In the genomic region with DNA sequence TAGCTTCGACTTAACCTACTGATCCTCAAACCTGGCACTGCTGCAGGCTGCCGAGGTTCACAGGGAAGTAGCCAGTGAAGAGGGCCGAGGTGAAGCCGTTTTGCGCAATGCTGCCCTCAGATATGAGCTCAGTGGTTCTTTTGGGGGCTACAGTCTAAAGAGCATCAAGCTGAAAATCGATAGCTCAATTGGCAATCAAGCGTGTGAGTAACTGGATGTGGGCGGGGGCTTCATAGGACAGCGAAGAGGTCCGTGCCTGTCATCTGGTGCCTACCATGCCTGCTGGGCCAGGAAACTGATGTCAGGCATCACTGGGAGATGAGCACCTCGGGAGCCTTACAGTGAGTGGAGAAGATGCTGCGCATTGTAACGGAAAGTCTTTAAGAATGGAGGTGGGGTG, we compare ENCODE assay signal across 22 mouse cellular contexts.
DNase-seq lines count a peak whose midpoint lies in the region; ATAC-seq and TF ChIP-seq lines count a peak whose summit lies in the region.
"Had no signal": no experiment of that assay in that cellular context is flagged by ENCODE, and none has a peak within 500 bp of the region (broad histone marks: within the 10 kb centered on the region; RNA-seq: fewer than 3 reads in every experiment).

No protein-coding gene starts in this region.

- no peak overlapping the region for H3K4me2 ChIP-seq in heart, embryonic 11.5 days
- H3K4me2 ChIP-seq in midbrain, embryonic 13.5 days (replicated peaks), result no peak overlapping the region
- H3K4me2 ChIP-seq in midbrain, postnatal 0 days (ENCODE audit: low read depth, low read length, poor library complexity, severe bottlenecking), result no peak overlapping the region
- H3K4me2 ChIP-seq in hindbrain, embryonic 14.5 days (replicated peaks), result no peak overlapping the region
- no peak overlapping the region for H3K4me2 ChIP-seq in kidney, embryonic 14.5 days (replicated peaks; ENCODE audit: low read depth, low read length)
- H3K4me2 ChIP-seq: embryonic facial prominence, embryonic 13.5 days; liver, embryonic 13.5 days; stomach, embryonic 15.5 days had no signal

- peak; percentile 17 for DNase-seq in heart, embryonic 10.5 days (ENCODE audit: low spot score)
- no peak for DNase-seq in midbrain, postnatal 0 days (ENCODE audit: low spot score)
- no peak for DNase-seq in embryonic facial prominence, embryonic 10.5 days (ENCODE audit: low spot score)
- no peak for DNase-seq in hindbrain, embryonic 14.5 days (ENCODE audit: low spot score)
- DNase-seq: adrenal gland, adult 2 months; B cell, adult 2 months; cerebellum, adult 11-12 months; kidney, adult 11 months; liver, embryonic 13.5 days; lung, adult 2 months; lung, postnatal 14 days; thymus, adult 18-20 months had no signal

- TF ChIP-seq CTCF in midbrain, postnatal 0 days (IDR thresholded peaks at IDR 0.05), result no peak

- H3K9me3 ChIP-seq in heart, embryonic 10.5 days, result no peaks in the 10 kb centered on the region
- no peaks in the 10 kb centered on the region; the same call in 1 of the 2 replicates for H3K9me3 ChIP-seq in heart, embryonic 11.5 days (replicated peaks; ENCODE audit: control insufficient read depth, low read length)
- H3K9me3 ChIP-seq in midbrain, embryonic 13.5 days, result peaks cover 7% of the 10 kb centered on the region; the same call in 1 of the 2 replicates
- no peaks in the 10 kb centered on the region for H3K9me3 ChIP-seq in midbrain, postnatal 0 days (ENCODE audit: low read length)
- peaks cover 11% of the 10 kb centered on the region for H3K9me3 ChIP-seq in embryonic facial prominence, embryonic 10.5 days
- no peaks in the 10 kb centered on the region for H3K9me3 ChIP-seq in hindbrain, embryonic 14.5 days (ENCODE audit: control insufficient read depth, low read length)
- H3K9me3 ChIP-seq in kidney, embryonic 14.5 days (ENCODE audit: control insufficient read depth, low read length), result peaks cover 4% of the 10 kb centered on the region; the same call in 1 of the 2 replicates
- H3K9me3 ChIP-seq: stomach, embryonic 15.5 days had no signal

- WGBS in heart, embryonic 10.5 days, result 81% methylated on average over 13 of the region's 13 CpGs
- WGBS in heart, embryonic 11.5 days (ENCODE audit: insufficient replicate concordance), result 82% methylated on average over 13 of the region's 13 CpGs
- WGBS in midbrain, embryonic 13.5 days, result 81% methylated on average over 13 of the region's 13 CpGs
- 84% methylated on average over 13 of the region's 13 CpGs for WGBS in midbrain, postnatal 0 days
- 91% methylated on average over 13 of the region's 13 CpGs for WGBS in embryonic facial prominence, embryonic 10.5 days
- 81% methylated on average over 13 of the region's 13 CpGs for WGBS in hindbrain, embryonic 14.5 days
- 76% methylated on average over 13 of the region's 13 CpGs for WGBS in kidney, embryonic 14.5 days

- H3K27ac ChIP-seq in heart, embryonic 10.5 days, result no peak overlapping the region
- no peak overlapping the region for H3K27ac ChIP-seq in heart, embryonic 11.5 days (ENCODE audit: low read depth, low read length)
- no peak overlapping the region for H3K27ac ChIP-seq in midbrain, embryonic 13.5 days
- H3K27ac ChIP-seq in midbrain, postnatal 0 days (ENCODE audit: low read depth, low read length), result no peak overlapping the region
- 0 out of 2 replicates have a peak overlapping the region, but pooled peaks have one; percentile 30 for H3K27ac ChIP-seq in embryonic facial prominence, embryonic 10.5 days (replicated peaks)
- H3K27ac ChIP-seq in hindbrain, embryonic 14.5 days, result no peak overlapping the region
- no peak overlapping the region for H3K27ac ChIP-seq in kidney, embryonic 14.5 days (ENCODE audit: low read depth, low read length)
- H3K27ac ChIP-seq: embryonic facial prominence, embryonic 13.5 days; gastrocnemius, adult 2 months; liver, embryonic 13.5 days; stomach, embryonic 15.5 days had no signal

- no peak overlapping the region for H3K9ac ChIP-seq in heart, embryonic 11.5 days (ENCODE audit: low read depth, low read length)
- H3K9ac ChIP-seq in midbrain, embryonic 13.5 days (replicated peaks), result no peak overlapping the region
- no peak overlapping the region for H3K9ac ChIP-seq in midbrain, postnatal 0 days (replicated peaks; ENCODE audit: low read length, poor library complexity, severe bottlenecking)
- no peak overlapping the region for H3K9ac ChIP-seq in hindbrain, embryonic 14.5 days
- H3K9ac ChIP-seq in kidney, embryonic 14.5 days (ENCODE audit: low read depth, low read length), result no peak overlapping the region
- H3K9ac ChIP-seq: embryonic facial prominence, embryonic 13.5 days; liver, embryonic 13.5 days; stomach, embryonic 15.5 days had no signal

- no peaks in the 10 kb centered on the region for H3K4me1 ChIP-seq in heart, embryonic 10.5 days
- no peaks in the 10 kb centered on the region for H3K4me1 ChIP-seq in heart, embryonic 11.5 days (ENCODE audit: control insufficient read depth, insufficient read depth, low read length)
- H3K4me1 ChIP-seq in midbrain, embryonic 13.5 days (replicated peaks), result peaks cover 16% of the 10 kb centered on the region
- H3K4me1 ChIP-seq in midbrain, postnatal 0 days (ENCODE audit: insufficient read depth, low read length), result 0 out of 2 replicates have a peak, but pooled peaks cover 4% of the 10 kb centered on the region
- peaks cover 14% of the 10 kb centered on the region for H3K4me1 ChIP-seq in embryonic facial prominence, embryonic 10.5 days
- peaks cover 4% of the 10 kb centered on the region; the same call in 1 of the 2 replicates for H3K4me1 ChIP-seq in hindbrain, embryonic 14.5 days (replicated peaks; ENCODE audit: control insufficient read depth, insufficient read depth, low read length)
- 0 out of 2 replicates have a peak, but pooled peaks cover 4% of the 10 kb centered on the region for H3K4me1 ChIP-seq in kidney, embryonic 14.5 days (ENCODE audit: control insufficient read depth, insufficient read depth, low read length)
- H3K4me1 ChIP-seq: liver, embryonic 13.5 days; megakaryocyte, embryonic 14.5 days; stomach, embryonic 15.5 days had no signal

- no peak for ATAC-seq in heart, embryonic 11.5 days (replicated peaks; ENCODE audit: insufficient number of reproducible peaks, low FRiP score, low TSS enrichment)
- peak; percentile 50; the same call in 1 of the 2 replicates for ATAC-seq in midbrain, embryonic 13.5 days
- no peak for ATAC-seq in midbrain, postnatal 0 days (ENCODE audit: low FRiP score)
- 0 out of 2 replicates have a peak, but pooled peaks have one; percentile 11 for ATAC-seq in hindbrain, embryonic 14.5 days (ENCODE audit: low FRiP score)
- no peak for ATAC-seq in kidney, embryonic 14.5 days (ENCODE audit: low FRiP score, low TSS enrichment)

- H3K4me3 ChIP-seq in heart, embryonic 10.5 days, result no peak overlapping the region
- H3K4me3 ChIP-seq in heart, embryonic 11.5 days (ENCODE audit: low read depth, low read length), result no peak overlapping the region
- no peak overlapping the region for H3K4me3 ChIP-seq in midbrain, embryonic 13.5 days (replicated peaks)
- no peak overlapping the region for H3K4me3 ChIP-seq in midbrain, postnatal 0 days (ENCODE audit: low read depth, low read length)
- no peak overlapping the region for H3K4me3 ChIP-seq in embryonic facial prominence, embryonic 10.5 days
- H3K4me3 ChIP-seq in hindbrain, embryonic 14.5 days (replicated peaks; ENCODE audit: low read length), result no peak overlapping the region
- H3K4me3 ChIP-seq in kidney, embryonic 14.5 days (ENCODE audit: low read length), result no peak overlapping the region
- H3K4me3 ChIP-seq: embryonic facial prominence, embryonic 13.5 days; erythroblast, embryonic 14.5 days; gastrocnemius, adult 2 months; liver, embryonic 13.5 days; megakaryocyte, embryonic 14.5 days; stomach, embryonic 15.5 days had no signal

- H3K36me3 ChIP-seq in heart, embryonic 10.5 days, result no peaks in the 10 kb centered on the region
- no peaks in the 10 kb centered on the region for H3K36me3 ChIP-seq in heart, embryonic 11.5 days (ENCODE audit: control insufficient read depth, insufficient read depth, low read length)
- H3K36me3 ChIP-seq in midbrain, embryonic 13.5 days, result 0 out of 2 replicates have a peak, but pooled peaks cover under 1% of the 10 kb centered on the region
- H3K36me3 ChIP-seq in midbrain, postnatal 0 days (ENCODE audit: insufficient read depth, low read length), result no peaks in the 10 kb centered on the region
- no peaks in the 10 kb centered on the region for H3K36me3 ChIP-seq in embryonic facial prominence, embryonic 10.5 days (replicated peaks)
- H3K36me3 ChIP-seq in hindbrain, embryonic 14.5 days (replicated peaks; ENCODE audit: control insufficient read depth, insufficient read depth), result no peaks in the 10 kb centered on the region
- no peaks in the 10 kb centered on the region for H3K36me3 ChIP-seq in kidney, embryonic 14.5 days (ENCODE audit: control insufficient read depth, insufficient read depth, low read length)
- H3K36me3 ChIP-seq: embryonic facial prominence, embryonic 13.5 days; G1E; liver, embryonic 13.5 days; stomach, embryonic 15.5 days had no signal

- no peaks in the 10 kb centered on the region for H3K27me3 ChIP-seq in heart, embryonic 10.5 days (ENCODE audit: insufficient read depth, poor library complexity, severe bottlenecking)
- no peaks in the 10 kb centered on the region for H3K27me3 ChIP-seq in heart, embryonic 11.5 days (ENCODE audit: control insufficient read depth, insufficient read depth, low read length)
- no peaks in the 10 kb centered on the region for H3K27me3 ChIP-seq in midbrain, embryonic 13.5 days
- H3K27me3 ChIP-seq in midbrain, postnatal 0 days (ENCODE audit: insufficient read depth, low read length), result no peaks in the 10 kb centered on the region
- H3K27me3 ChIP-seq in embryonic facial prominence, embryonic 10.5 days (replicated peaks; ENCODE audit: low read depth, poor library complexity, severe bottlenecking), result no peaks in the 10 kb centered on the region
- H3K27me3 ChIP-seq in hindbrain, embryonic 14.5 days (ENCODE audit: control insufficient read depth, insufficient read depth, low read length), result no peaks in the 10 kb centered on the region
- no peaks in the 10 kb centered on the region for H3K27me3 ChIP-seq in kidney, embryonic 14.5 days (ENCODE audit: control insufficient read depth, insufficient read depth, low read length)
- H3K27me3 ChIP-seq: CH12.LX; embryonic facial prominence, embryonic 13.5 days; liver, embryonic 13.5 days; megakaryocyte, embryonic 14.5 days; stomach, embryonic 15.5 days had no signal

Comparison
In these comparisons a context has a peak if more than half of its experiments do, and no peak if none do; other contexts are left out.
1. ATAC-seq: peak in midbrain, embryonic 13.5 days (single experiment) and hindbrain, embryonic 14.5 days (single experiment); none in heart, embryonic 11.5 days (single experiment), midbrain, postnatal 0 days (single experiment) and kidney, embryonic 14.5 days (single experiment).